Mouse (Mus musculus) liver, postnatal 0 days (tissue): ENCODE measurements at regions not wholly inside any gene's neighbourhood (a gene's known extent, or its start where the extent isn't known, plus 50 kb on each side); places are given as distances from the start of the nearest gene placed in this dataset.
A peak's percentile ranks its signal among the peaks of the same experiment; 100 is the strongest.

Experiments used
- ATAC-seq: fragments of 200-750 bp; cut with Nextera tagmentation; 2 replicates; pipeline ENCODE4 v1.8.0; 2017; ENCODE audit warnings: mild to moderate bottlenecking, moderate library complexity
- DNase-seq: peaks from one replicate; pipeline ENCODE4 v3.0.0-alpha.2; 2016
- H3K27ac ChIP-seq: fragments of 300-500 bp; sonication (generic); 2 replicates; pipeline ENCODE4 v1.5.1; 2014; ENCODE audit warnings: antibody characterized with exemption, moderate library complexity, mild to moderate bottlenecking, low read depth
- H3K27me3 ChIP-seq: fragments of 300-500 bp; sonication (generic); 2 replicates; pipeline ENCODE4 v1.6.1; 2014; ENCODE audit warnings: low read length, control low read depth, mixed read lengths; ENCODE audit not compliant: insufficient read depth
- H3K36me3 ChIP-seq: fragments of 300-500 bp; sonication (generic); replicated peaks from 2 replicates; pipeline ENCODE4 v1.6.1; 2014; ENCODE audit warnings: mild to moderate bottlenecking, control low read depth, low read length, moderate library complexity, mixed read lengths; ENCODE audit not compliant: insufficient read depth
- H3K4me1 ChIP-seq: fragments of 300-500 bp; sonication (generic); 2 replicates; pipeline ENCODE4 v1.6.1; 2014; ENCODE audit warnings: antibody characterized with exemption, mild to moderate bottlenecking, control low read depth; ENCODE audit not compliant: insufficient read depth
- H3K4me2 ChIP-seq: fragments of 300-500 bp; sonication (generic); 2 replicates; pipeline ENCODE4 v1.6.1; 2014; ENCODE audit warnings: low read depth, mild to moderate bottlenecking, low read length, moderate library complexity, mixed read lengths
- H3K4me3 ChIP-seq: fragments of 300-500 bp; sonication (generic); 2 replicates; pipeline ENCODE4 v1.5.1; 2014; ENCODE audit warnings: low read depth, low read length
- H3K9ac ChIP-seq: fragments of 300-500 bp; sonication (generic); replicated peaks from 2 replicates; pipeline ENCODE4 v1.6.1; 2014; ENCODE audit warnings: mild to moderate bottlenecking, moderate library complexity
- H3K9me3 ChIP-seq: fragments of 300-500 bp; sonication (generic); 2 replicates; pipeline ENCODE4 v1.6.1; 2016; ENCODE audit warnings: mild to moderate bottlenecking, control low read depth, low read length, mixed read lengths
- CTCF ChIP-seq: sonication (generic); IDR thresholded peaks from 2 replicates; pipeline ENCODE4 v1.5.1; 2016; ENCODE audit warnings: antibody characterized with exemption, low read depth
- EP300 ChIP-seq: IDR thresholded peaks from 2 replicates; pipeline ENCODE4 v1.6.1; 2016; ENCODE audit warnings: antibody characterized with exemption, low read depth, mild to moderate bottlenecking
- WGBS: fragments of 180-500 bp; shearing (Covaris S2); extraction: QIAGEN DNeasy Blood & Tissue Kit; methylation state at CpG from one replicate; pipeline ENCODE4 v1.1.7; 2014; ENCODE audit not compliant: insufficient replicate concordance; 5-methylcytosine and 5-hydroxymethylcytosine counted together

- Histone ChIP-seq H3K27ac (no peak overlapping the region), H3K4me2 (no peak overlapping the region), H3K27me3 (no peaks in the 10 kb centered on the region), H3K9ac (no peak overlapping the region), H3K4me3 (no peak overlapping the region), H3K36me3 (no peaks in the 10 kb centered on the region), H3K4me1 (no peaks in the 10 kb centered on the region), H3K9me3 (no peaks in the 10 kb centered on the region)
- WGBS, result 68% methylated on average over 3 of the region's 3 CpGs
- no peak for ATAC-seq
- TF ChIP-seq EP300, result no peak
- TF ChIP-seq CTCF, result no peak
- DNase-seq, result no peak
Measured at GRCm38 (mm10) chr5:68701342-68701741, 640.1 kb downstream of the Kctd8 start.

GRCm38 (mm10) chr5:68705411-68706080 is 635.9 kb downstream of the Kctd8 start:
- H3K4me2 ChIP-seq, result no peak overlapping the region
- no peaks in the 10 kb centered on the region for H3K27me3 ChIP-seq
- TF ChIP-seq CTCF (no peak), EP300 (no peak)
- no peak overlapping the region for H3K27ac ChIP-seq
- ATAC-seq, result no peak
- WGBS, result 82% methylated on average over 2 of the region's 2 CpGs
- H3K36me3 ChIP-seq, result no peaks in the 10 kb centered on the region
- no peaks in the 10 kb centered on the region for H3K4me1 ChIP-seq
- H3K4me3 ChIP-seq, result no peak overlapping the region
- no peaks in the 10 kb centered on the region for H3K9me3 ChIP-seq
- DNase-seq, result no peak
- no peak overlapping the region for H3K9ac ChIP-seq

DNA sequence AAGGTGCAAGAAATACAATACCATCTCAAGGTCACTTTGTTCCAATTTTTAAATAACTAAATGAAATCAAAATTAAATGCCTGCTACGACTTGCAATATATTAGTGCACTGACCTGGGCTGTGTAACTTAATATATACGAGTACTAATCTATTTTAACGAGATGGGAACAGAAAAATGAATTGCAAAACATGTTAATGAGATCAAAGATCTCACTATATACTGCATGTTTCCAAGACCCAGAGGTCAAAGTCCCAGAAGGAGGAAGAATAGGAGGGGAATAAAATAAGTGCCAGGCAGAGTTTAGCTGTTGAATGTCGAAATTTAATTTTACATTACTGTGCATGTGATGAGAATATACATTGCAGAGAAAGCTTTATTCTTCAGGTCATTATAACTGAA is 614.7 kb downstream of the Kctd8 start:
- DNase-seq (no peak), ATAC-seq (no peak)
- WGBS, result 66% methylated on average over 4 of the region's 4 CpGs
- no peaks in the 10 kb centered on the region for H3K4me1 ChIP-seq
- H3K4me2 ChIP-seq, result no peak overlapping the region
- no peak overlapping the region for H3K27ac ChIP-seq
- TF ChIP-seq CTCF, result no peak
- TF ChIP-seq EP300, result no peak
- H3K4me3 ChIP-seq, result no peak overlapping the region
- no peaks in the 10 kb centered on the region for H3K36me3 ChIP-seq
- no peaks in the 10 kb centered on the region for H3K9me3 ChIP-seq
- no peak overlapping the region for H3K9ac ChIP-seq
- no peaks in the 10 kb centered on the region for H3K27me3 ChIP-seq

GRCm38 (mm10) chr5:68735186-68735585 is 606.3 kb downstream of the Kctd8 start:
- TF ChIP-seq EP300 (no peak), CTCF (no peak)
- H3K27me3 ChIP-seq, result no peaks in the 10 kb centered on the region
- WGBS, result 36% methylated on average over 5 of the region's 5 CpGs
- H3K4me2 ChIP-seq, result no peak overlapping the region
- DNase-seq (peak; percentile 40), ATAC-seq (peak; percentile 94)
- H3K4me1 ChIP-seq, result no peaks in the 10 kb centered on the region
- no peak overlapping the region for H3K4me3 ChIP-seq
- no peaks in the 10 kb centered on the region for H3K36me3 ChIP-seq
- H3K27ac ChIP-seq, result peak overlapping the region; percentile 78
- H3K9ac ChIP-seq, result no peak overlapping the region
- no peaks in the 10 kb centered on the region for H3K9me3 ChIP-seq

- no peak for ATAC-seq
- Histone ChIP-seq H3K36me3 (no peaks in the 10 kb centered on the region), H3K4me2 (no peak overlapping the region), H3K9me3 (no peaks in the 10 kb centered on the region), H3K4me3 (no peak overlapping the region), H3K4me1 (no peaks in the 10 kb centered on the region), H3K9ac (no peak overlapping the region), H3K27ac (no peak overlapping the region), H3K27me3 (no peaks in the 10 kb centered on the region)
- no peak for DNase-seq
- 89% methylated on average over 3 of the region's 3 CpGs for WGBS
- TF ChIP-seq EP300 (no peak), CTCF (no peak)
Measured at GRCm38 (mm10) chr5:68750499-68750898, 591.0 kb downstream of the Kctd8 start.

- Histone ChIP-seq H3K9ac (no peak overlapping the region), H3K27me3 (no peaks in the 10 kb centered on the region), H3K4me3 (no peak overlapping the region), H3K4me2 (no peak overlapping the region), H3K9me3 (no peaks in the 10 kb centered on the region), H3K4me1 (no peaks in the 10 kb centered on the region), H3K36me3 (no peaks in the 10 kb centered on the region), H3K27ac (no peak overlapping the region)
- ATAC-seq, result no peak
- no peak for TF ChIP-seq EP300
- TF ChIP-seq CTCF, result peak; percentile 19; the same call in 1 of the 2 replicates
- no peak for DNase-seq
Measured at GRCm38 (mm10) chr5:68753025-68753424, 588.5 kb downstream of the Kctd8 start.
